Mouse (Mus musculus): ENCODE data around the gene Postn. TPM values are rescaled to one million over a fixed set of nuclear protein-coding genes. Genes with fewer than 3 reads are reported as not detected.

Postn gene
- total and polyA plus RNA-seq, 2 experiments, result 2.4 to 15.8 TPM

- no peak for TF ChIP-seq POLR2A (IDR thresholded peaks at IDR 0.05; ENCODE audit: extremely low read depth, insufficient read depth, low read length)
- no peak for TF ChIP-seq CTCF (IDR thresholded peaks at IDR 0.05; ENCODE audit: low read depth, low read length)
- Histone ChIP-seq H3K4me3 (ENCODE audit: insufficient read depth, low read depth, low read length) (no peak overlapping the region), H3K79me2 (ENCODE audit: control insufficient read depth, insufficient read depth, low read length) (no peaks in the 10 kb centered on the region), H3K9ac (ENCODE audit: low read depth, low read length) (no peak overlapping the region), H3K27ac (replicated peaks; ENCODE audit: insufficient read depth, low read depth, low read length) (no peak overlapping the region), H3K27me3 (ENCODE audit: control insufficient read depth, insufficient read depth, low read length) (no peaks in the 10 kb centered on the region), H3K4me1 (ENCODE audit: control insufficient read depth, insufficient read depth, low read length) (no peaks in the 10 kb centered on the region), H3K36me3 (ENCODE audit: control insufficient read depth, insufficient read depth, low read length) (no peaks in the 10 kb centered on the region)
- DNase-seq (ENCODE audit: extremely low read depth, low read depth, low spot score), result no peak
These were observed 747 bp downstream of the Postn start for GRCm38 (mm10) chr3:54361656-54362055.

- DNase-seq (ENCODE audit: extremely low read depth, low read depth, low spot score), result no peak
- TF ChIP-seq CTCF (IDR thresholded peaks at IDR 0.05; ENCODE audit: low read depth, low read length) (no peak), POLR2A (IDR thresholded peaks at IDR 0.05; ENCODE audit: extremely low read depth, insufficient read depth, low read length) (no peak)
- no peak overlapping the region for H3K9ac ChIP-seq (ENCODE audit: low read depth, low read length)
- H3K27ac ChIP-seq (replicated peaks; ENCODE audit: insufficient read depth, low read depth, low read length), result no peak overlapping the region
- WGBS, result 94% methylated on average over 1 of the region's 1 CpGs
- no peaks in the 10 kb centered on the region for H3K4me1 ChIP-seq (ENCODE audit: control insufficient read depth, insufficient read depth, low read length)
- no peaks in the 10 kb centered on the region for H3K36me3 ChIP-seq (ENCODE audit: control insufficient read depth, insufficient read depth, low read length)
- H3K4me3 ChIP-seq (ENCODE audit: insufficient read depth, low read depth, low read length), result no peak overlapping the region
- no peaks in the 10 kb centered on the region for H3K79me2 ChIP-seq (ENCODE audit: control insufficient read depth, insufficient read depth, low read length)
- H3K27me3 ChIP-seq (ENCODE audit: control insufficient read depth, insufficient read depth, low read length), result no peaks in the 10 kb centered on the region
These were observed 10.1 kb downstream of the Postn start for GRCm38 (mm10) chr3:54371015-54371414.

GRCm38 (mm10) chr3:54372625-54373024 lies 11.7 kb downstream of the Postn start:
- H3K79me2 ChIP-seq (ENCODE audit: control insufficient read depth, insufficient read depth, low read length), result no peaks in the 10 kb centered on the region
- H3K4me3 ChIP-seq (ENCODE audit: insufficient read depth, low read depth, low read length), result no peak overlapping the region
- H3K4me1 ChIP-seq (ENCODE audit: control insufficient read depth, insufficient read depth, low read length), result no peaks in the 10 kb centered on the region
- no peak for TF ChIP-seq POLR2A (IDR thresholded peaks at IDR 0.05; ENCODE audit: extremely low read depth, insufficient read depth, low read length)
- TF ChIP-seq CTCF (IDR thresholded peaks at IDR 0.05; ENCODE audit: low read depth, low read length), result no peak
- no peak for DNase-seq (ENCODE audit: extremely low read depth, low read depth, low spot score)
- H3K27me3 ChIP-seq (ENCODE audit: control insufficient read depth, insufficient read depth, low read length), result no peaks in the 10 kb centered on the region
- WGBS, result 85% methylated on average over 6 of the region's 6 CpGs
- H3K9ac ChIP-seq (ENCODE audit: low read depth, low read length), result no peak overlapping the region
- H3K27ac ChIP-seq (replicated peaks; ENCODE audit: insufficient read depth, low read depth, low read length), result no peak overlapping the region
- no peaks in the 10 kb centered on the region for H3K36me3 ChIP-seq (ENCODE audit: control insufficient read depth, insufficient read depth, low read length)

GRCm38 (mm10) chr3:54376014-54376413 lies 15.1 kb downstream of the Postn start:
- H3K79me2 ChIP-seq (ENCODE audit: control insufficient read depth, insufficient read depth, low read length), result no peaks in the 10 kb centered on the region
- H3K4me3 ChIP-seq (ENCODE audit: insufficient read depth, low read depth, low read length), result no peak overlapping the region
- 94% methylated on average over 6 of the region's 6 CpGs for WGBS
- H3K9ac ChIP-seq (ENCODE audit: low read depth, low read length), result no peak overlapping the region
- H3K36me3 ChIP-seq (ENCODE audit: control insufficient read depth, insufficient read depth, low read length), result no peaks in the 10 kb centered on the region
- TF ChIP-seq CTCF (IDR thresholded peaks at IDR 0.05; ENCODE audit: low read depth, low read length) (no peak), POLR2A (IDR thresholded peaks at IDR 0.05; ENCODE audit: extremely low read depth, insufficient read depth, low read length) (no peak)
- H3K27ac ChIP-seq (replicated peaks; ENCODE audit: insufficient read depth, low read depth, low read length), result no peak overlapping the region
- no peaks in the 10 kb centered on the region for H3K4me1 ChIP-seq (ENCODE audit: control insufficient read depth, insufficient read depth, low read length)
- no peak for DNase-seq (ENCODE audit: extremely low read depth, low read depth, low spot score)
- H3K27me3 ChIP-seq (ENCODE audit: control insufficient read depth, insufficient read depth, low read length), result no peaks in the 10 kb centered on the region

GRCm38 (mm10) chr3:54377647-54378046 lies 16.7 kb downstream of the Postn start:
- no peak overlapping the region for H3K9ac ChIP-seq (ENCODE audit: low read depth, low read length)
- peak; percentile 14 for DNase-seq (ENCODE audit: extremely low read depth, low read depth, low spot score)
- H3K27me3 ChIP-seq (ENCODE audit: control insufficient read depth, insufficient read depth, low read length), result no peaks in the 10 kb centered on the region
- no peak for TF ChIP-seq POLR2A (IDR thresholded peaks at IDR 0.05; ENCODE audit: extremely low read depth, insufficient read depth, low read length)
- no peak for TF ChIP-seq CTCF (IDR thresholded peaks at IDR 0.05; ENCODE audit: low read depth, low read length)
- 75% methylated on average over 2 of the region's 2 CpGs for WGBS
- no peak overlapping the region for H3K4me3 ChIP-seq (ENCODE audit: insufficient read depth, low read depth, low read length)
- H3K79me2 ChIP-seq (ENCODE audit: control insufficient read depth, insufficient read depth, low read length), result no peaks in the 10 kb centered on the region
- no peak overlapping the region for H3K27ac ChIP-seq (replicated peaks; ENCODE audit: insufficient read depth, low read depth, low read length)
- no peaks in the 10 kb centered on the region for H3K4me1 ChIP-seq (ENCODE audit: control insufficient read depth, insufficient read depth, low read length)
- H3K36me3 ChIP-seq (ENCODE audit: control insufficient read depth, insufficient read depth, low read length), result no peaks in the 10 kb centered on the region

GRCm38 (mm10) chr3:54378135-54378534 lies 17.2 kb downstream of the Postn start:
- no peaks in the 10 kb centered on the region for H3K27me3 ChIP-seq (ENCODE audit: control insufficient read depth, insufficient read depth, low read length)
- DNase-seq (ENCODE audit: extremely low read depth, low read depth, low spot score), result no peak
- TF ChIP-seq CTCF (IDR thresholded peaks at IDR 0.05; ENCODE audit: low read depth, low read length), result no peak
- no peak for TF ChIP-seq POLR2A (IDR thresholded peaks at IDR 0.05; ENCODE audit: extremely low read depth, insufficient read depth, low read length)
- H3K36me3 ChIP-seq (ENCODE audit: control insufficient read depth, insufficient read depth, low read length), result no peaks in the 10 kb centered on the region
- 75% methylated on average over 1 of the region's 1 CpGs for WGBS
- no peak overlapping the region for H3K9ac ChIP-seq (ENCODE audit: low read depth, low read length)
- no peaks in the 10 kb centered on the region for H3K4me1 ChIP-seq (ENCODE audit: control insufficient read depth, insufficient read depth, low read length)
- no peak overlapping the region for H3K27ac ChIP-seq (replicated peaks; ENCODE audit: insufficient read depth, low read depth, low read length)
- H3K79me2 ChIP-seq (ENCODE audit: control insufficient read depth, insufficient read depth, low read length), result no peaks in the 10 kb centered on the region
- no peak overlapping the region for H3K4me3 ChIP-seq (ENCODE audit: insufficient read depth, low read depth, low read length)

Measured in liver, adult 2 months (tissue).